In the genomic region with DNA sequence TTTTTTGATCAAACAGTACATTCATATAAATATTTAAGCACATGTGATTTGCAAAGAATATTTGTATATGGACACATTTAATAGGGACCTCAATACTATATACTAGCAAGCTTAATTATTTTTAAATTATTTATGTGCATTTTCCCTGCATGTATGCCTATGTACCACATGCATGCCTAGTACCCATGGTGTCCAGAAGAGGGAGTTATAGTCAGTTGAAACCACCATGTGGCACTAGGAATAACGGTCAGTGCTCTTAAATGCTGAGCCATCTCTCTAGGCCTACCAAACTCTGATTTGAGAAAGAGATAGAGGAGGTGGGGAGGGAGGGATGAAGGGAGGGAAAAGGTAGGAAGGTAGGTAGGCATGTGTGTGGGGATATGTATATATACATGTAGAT, we compare ENCODE assay signal across 14 mouse cellular contexts. TPM values are rescaled to one million over a fixed set of nuclear protein-coding genes. Genes with fewer than 3 reads are reported as not detected.
DNase-seq lines count a peak whose midpoint lies in the region; ATAC-seq and TF ChIP-seq lines count a peak whose summit lies in the region.
"Had no signal": no experiment of that assay in that cellular context is flagged by ENCODE, and none has a peak within 500 bp of the region (broad histone marks: within the 10 kb centered on the region; RNA-seq: fewer than 3 reads in every experiment).

No protein-coding gene starts in this region.

- H3K4me3 ChIP-seq in intestine, postnatal 0 days (ENCODE audit: low read depth, low read length) = no peak overlapping the region
- no peak overlapping the region for H3K4me3 ChIP-seq in intestine, embryonic 15.5 days (replicated peaks)
- H3K4me3 ChIP-seq: heart, embryonic 15.5 days; limb, embryonic 12.5 days; neural tube, embryonic 12.5 days had no signal

- no peak overlapping the region for H3K4me2 ChIP-seq in intestine, postnatal 0 days (replicated peaks; ENCODE audit: low read depth)
- no peak overlapping the region for H3K4me2 ChIP-seq in intestine, embryonic 15.5 days (replicated peaks)
- H3K4me2 ChIP-seq: heart, embryonic 15.5 days; limb, embryonic 12.5 days; neural tube, embryonic 12.5 days had no signal

- H3K36me3 ChIP-seq in intestine, postnatal 0 days (ENCODE audit: control insufficient read depth, insufficient read depth) = peaks cover 48% of the 10 kb centered on the region
- peaks cover 8% of the 10 kb centered on the region; the same call in 1 of the 2 replicates for H3K36me3 ChIP-seq in intestine, embryonic 15.5 days

- peak; percentile 18 for DNase-seq in thymus, postnatal 0 days (ENCODE audit: low spot score)
- DNase-seq in thymus, postnatal 25 days = no peak
- peak; percentile 5 for DNase-seq in ZHBTc4 (ENCODE audit: low read depth, low spot score)
- DNase-seq in testis, postnatal 10 days (ENCODE audit: low spot score) = no peak
- DNase-seq in left cerebral cortex, postnatal 10 days (ENCODE audit: extremely low spot score in 1 of 2, low spot score in 2 of 2) = no peak
- DNase-seq: cerebellum, adult 9-11 months; right cerebral cortex, adult 18-20 months had no signal

- H3K9ac ChIP-seq in intestine, postnatal 0 days (ENCODE audit: low read depth, low read length) = no peak overlapping the region
- no peak overlapping the region for H3K9ac ChIP-seq in intestine, embryonic 15.5 days
- H3K9ac ChIP-seq: heart, embryonic 15.5 days; limb, embryonic 12.5 days; neural tube, embryonic 12.5 days had no signal

- peak; percentile 62 for TF ChIP-seq CTCF in intestine, postnatal 0 days (IDR thresholded peaks at IDR 0.05; ENCODE audit: low read depth)

- intact Hi-C loops in left cerebral cortex, postnatal 10 days (cut with DNase I) = loop anchor here (10.0 kb wide), 1 partner anchor 136 kb away; no protein-coding TSS in a partner anchor

- no peak overlapping the region for H3K27ac ChIP-seq in intestine, postnatal 0 days (ENCODE audit: low read depth, low read length)
- H3K27ac ChIP-seq in intestine, embryonic 15.5 days = no peak overlapping the region
- H3K27ac ChIP-seq: heart, embryonic 15.5 days; limb, embryonic 12.5 days; macrophage; neural tube, embryonic 12.5 days had no signal

- 46% methylated on average over 1 of the region's 1 CpGs for WGBS in intestine, postnatal 0 days
- 61% methylated on average over 1 of the region's 1 CpGs for WGBS in intestine, embryonic 15.5 days

- ATAC-seq in intestine, postnatal 0 days = no peak
- no peak for ATAC-seq in intestine, embryonic 15.5 days

- no peaks in the 10 kb centered on the region for H3K4me1 ChIP-seq in intestine, postnatal 0 days (replicated peaks; ENCODE audit: control insufficient read depth, insufficient read depth, low read length)
- no peaks in the 10 kb centered on the region for H3K4me1 ChIP-seq in intestine, embryonic 15.5 days (replicated peaks)
- H3K4me1 ChIP-seq: heart, embryonic 15.5 days; limb, embryonic 12.5 days; neural tube, embryonic 12.5 days had no signal

- no peaks in the 10 kb centered on the region for H3K9me3 ChIP-seq in intestine, postnatal 0 days (ENCODE audit: control insufficient read depth)
- H3K9me3 ChIP-seq in intestine, embryonic 15.5 days = no peaks in the 10 kb centered on the region
- H3K9me3 ChIP-seq: heart, embryonic 15.5 days; limb, embryonic 12.5 days; neural tube, embryonic 12.5 days had no signal

- no peaks in the 10 kb centered on the region for H3K27me3 ChIP-seq in intestine, postnatal 0 days (replicated peaks; ENCODE audit: control insufficient read depth, insufficient read depth, low read length)
- H3K27me3 ChIP-seq in intestine, embryonic 15.5 days (replicated peaks) = no peaks in the 10 kb centered on the region
- H3K27me3 ChIP-seq: heart, embryonic 15.5 days; limb, embryonic 12.5 days; neural tube, embryonic 12.5 days had no signal

RNA-seq across cellular contexts. Expression of gene Gm10190, which starts 37.8 kb away (rescaled TPM):
- polyA plus RNA-seq in intestine, postnatal 0 days (2015; fragmentation: Nextera tagmentation; extraction: Ambion mirVana) = 0.73 and 1.6 TPM in 2 replicates
- polyA plus RNA-seq in intestine, embryonic 15.5 days (2015; fragmentation: Nextera tagmentation; extraction: Ambion mirVana) = 0.92 and 1.4 TPM in 2 replicates
- polyA plus RNA-seq in thymus, postnatal 0 days (2015; fragmentation: Nextera tagmentation; extraction: Ambion mirVana) = 1.5 and 1.6 TPM in 2 replicates
- total RNA-seq in left cerebral cortex, postnatal 10 days (2021) = 1 to 10 TPM; 4.8 to 5.1 TPM
- total RNA-seq: gastrocnemius, adult 18-20 months had no signal
- polyA plus RNA-seq: macrophage had no signal

Comparison
In these comparisons a context has a peak if more than half of its experiments do, and no peak if none do; other contexts are left out.
1. DNase-seq: peak in thymus, postnatal 0 days (single experiment) and ZHBTc4 (single experiment); none in thymus, postnatal 25 days (single experiment), testis, postnatal 10 days (single experiment) and left cerebral cortex, postnatal 10 days (0 of 2).